Mouse (Mus musculus): ENCODE data around the gene Rad51c.

DNA sequence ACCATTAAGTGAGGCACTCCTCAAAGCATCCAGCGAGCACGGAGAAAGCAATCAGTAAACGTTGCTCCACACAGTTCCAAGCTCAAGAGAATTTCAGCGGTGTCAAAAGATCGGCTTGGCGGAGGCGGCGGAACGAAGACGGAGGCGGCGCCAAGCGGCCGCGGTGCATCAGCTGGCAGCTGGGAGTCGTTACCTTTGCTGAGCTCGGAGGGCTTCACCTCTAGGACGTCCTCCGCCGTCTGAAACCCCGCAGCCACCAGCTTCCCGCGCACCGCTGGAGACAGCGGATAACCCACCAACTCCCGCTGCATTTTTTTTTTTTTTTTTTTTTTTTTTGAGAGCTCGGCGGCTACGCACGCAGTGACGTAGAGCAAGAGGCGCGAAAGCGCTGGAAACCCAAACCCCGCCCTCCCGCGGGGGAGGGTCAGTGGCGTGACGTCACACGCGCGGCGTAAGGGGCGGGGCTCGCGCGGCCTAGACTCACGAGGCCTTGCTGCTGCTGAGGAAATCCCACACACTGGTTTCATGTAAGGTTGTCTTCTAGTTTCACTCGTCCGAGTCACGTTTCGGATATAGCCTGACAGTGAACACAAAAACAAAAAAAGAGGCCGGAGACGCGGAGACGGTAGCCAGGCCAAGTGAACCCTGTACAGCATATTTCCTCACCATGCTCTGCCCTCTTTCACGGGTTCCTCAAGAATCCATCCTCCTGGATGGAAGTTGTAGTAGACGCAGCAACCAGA lies 472 bp downstream of the Rad51c start:
- peak; percentile 87 for TF ChIP-seq POLR2A (IDR thresholded peaks at IDR 0.05; ENCODE audit: extremely low read depth, insufficient read depth, low read length)
- no peak for TF ChIP-seq CTCF (IDR thresholded peaks at IDR 0.05; ENCODE audit: extremely low read depth, insufficient read depth, low read length)

Measured in cortical plate, adult 2 months (tissue).